Mouse (Mus musculus) liver, embryonic 13.5 days (tissue): ENCODE data around the gene Gtf3c6. TPM values are rescaled to one million over a fixed set of nuclear protein-coding genes. Genes with fewer than 3 reads are reported as not detected.

Experiments used
- ATAC-seq: fragments of 200-750 bp; cut with Nextera tagmentation; 2 replicates; pipeline ENCODE4 v1.8.0; 2017; ENCODE audit warnings: low read depth, mild to moderate bottlenecking, moderate number of reproducible peaks, moderate library complexity
- DNase-seq: peaks from one replicate; pipeline ENCODE4 v3.0.0; 2022
- H3K27ac ChIP-seq: fragments of 300-500 bp; sonication (generic); 2 replicates; pipeline ENCODE4 v1.5.1; 2015; ENCODE audit warnings: moderate library complexity, mild to moderate bottlenecking, inconsistent platforms
- H3K27me3 ChIP-seq: fragments of 300-500 bp; sonication (generic); 2 replicates; pipeline ENCODE4 v1.6.1; 2015; ENCODE audit warnings: mild to moderate bottlenecking, inconsistent platforms
- H3K36me3 ChIP-seq: fragments of 300-500 bp; sonication (generic); 2 replicates; pipeline ENCODE4 v1.6.1; 2015; ENCODE audit warnings: mild to moderate bottlenecking, inconsistent platforms
- H3K4me1 ChIP-seq: fragments of 300-500 bp; sonication (generic); replicated peaks from 2 replicates; pipeline ENCODE4 v1.6.1; 2015; ENCODE audit warnings: inconsistent platforms
- H3K4me2 ChIP-seq: fragments of 300-500 bp; sonication (generic); 2 replicates; pipeline ENCODE4 v1.6.1; 2015; ENCODE audit warnings: inconsistent platforms, mild to moderate bottlenecking, moderate library complexity
- H3K4me3 ChIP-seq: fragments of 300-500 bp; sonication (generic); replicated peaks from 2 replicates; pipeline ENCODE4 v1.5.1; 2015; ENCODE audit warnings: mild to moderate bottlenecking, inconsistent platforms
- H3K9ac ChIP-seq: fragments of 300-500 bp; sonication (generic); 2 replicates; pipeline ENCODE4 v1.6.1; 2015; ENCODE audit warnings: mild to moderate bottlenecking, inconsistent platforms
- H3K9me3 ChIP-seq: fragments of 300-500 bp; sonication (generic); replicated peaks from 2 replicates; pipeline ENCODE4 v1.6.1; 2016; ENCODE audit warnings: inconsistent platforms
- WGBS: fragments of 180-500 bp; shearing (Covaris S2); methylation state at CpG from one replicate; pipeline ENCODE4 v1.1.7; 2015; ENCODE audit not compliant: insufficient replicate concordance; 5-methylcytosine and 5-hydroxymethylcytosine counted together
- polyA plus RNA-seq: library from polyadenylated mRNA; unstranded; fragments of >200 nt; fragmentation: Nextera tagmentation; extraction: Ambion mirVana; gene quantifications from 2 replicates; pipeline ENCODE4 v1.2.1, GENCODE M21; 2015

Gene Gtf3c6
- polyA plus RNA-seq, 1 experiment from 2014 or later, result 48.5 TPM

DNA sequence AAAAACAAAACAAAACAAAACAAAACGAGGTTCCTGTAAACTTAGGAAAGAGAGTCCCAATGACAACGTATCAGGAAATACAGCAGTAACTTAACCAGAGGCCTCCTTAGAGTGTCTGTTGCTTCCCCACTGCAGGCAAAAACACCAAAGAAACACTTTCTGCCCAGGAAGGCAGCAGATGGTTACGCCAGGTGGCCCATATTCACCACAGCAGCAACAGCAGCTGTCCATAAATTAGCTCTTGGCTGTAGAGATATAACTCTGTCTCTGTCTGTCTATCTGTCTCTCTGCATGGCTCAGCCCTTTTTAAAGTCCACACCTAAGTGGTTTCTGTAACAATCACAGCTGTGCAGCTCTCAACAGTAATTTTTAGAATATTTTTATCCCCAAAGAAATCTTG lies 39.0 kb downstream of the Gtf3c6 start:
- H3K9me3 ChIP-seq, result peaks cover 11% of the 10 kb centered on the region; the same call in 1 of the 2 replicates
- DNase-seq (no peak), ATAC-seq (no peak)
- no peak overlapping the region for H3K27ac ChIP-seq
- H3K9ac ChIP-seq, result no peak overlapping the region
- H3K4me3 ChIP-seq, result no peak overlapping the region
- H3K4me2 ChIP-seq, result no peak overlapping the region
- peaks cover 30% of the 10 kb centered on the region for H3K36me3 ChIP-seq
- no peaks in the 10 kb centered on the region for H3K27me3 ChIP-seq
- H3K4me1 ChIP-seq, result no peaks in the 10 kb centered on the region
- 60% methylated on average over 3 of the region's 3 CpGs for WGBS

DNA sequence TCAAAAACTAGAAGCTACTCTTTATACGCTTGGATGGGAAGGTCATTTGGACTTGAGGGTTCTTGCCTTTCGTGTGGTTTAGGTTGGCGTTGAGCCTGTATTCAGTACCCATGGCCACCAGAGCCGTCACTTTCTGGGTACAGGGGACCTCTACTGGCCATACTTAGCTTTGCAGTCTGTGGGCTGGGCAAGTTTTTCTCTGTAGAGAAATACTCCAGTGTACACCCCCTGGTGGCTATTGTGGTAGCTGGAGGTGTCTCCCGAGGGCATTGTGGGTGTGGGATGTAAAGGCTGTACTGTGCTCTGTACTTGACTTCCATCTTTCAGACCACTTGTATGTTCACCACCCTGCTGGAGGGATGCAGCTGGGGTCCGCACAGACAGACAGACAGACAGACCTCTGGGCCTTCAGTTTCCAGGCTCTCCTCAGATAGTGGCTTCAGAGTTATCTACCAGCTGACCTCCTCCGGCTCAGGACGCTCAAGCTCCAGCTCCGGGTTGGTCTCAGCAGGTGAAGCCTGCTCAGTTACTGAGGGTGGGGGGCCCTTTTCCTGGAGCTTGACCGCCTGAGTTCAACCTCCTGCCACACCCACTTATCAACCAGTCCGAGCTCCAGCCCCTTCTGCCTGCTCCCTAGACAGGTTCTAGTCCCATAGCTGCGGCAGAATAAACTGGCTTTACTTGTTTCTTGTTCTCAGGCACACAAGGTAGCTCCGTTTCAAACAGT lies 45.3 kb downstream of the Gtf3c6 start:
- no peaks in the 10 kb centered on the region for H3K27me3 ChIP-seq
- H3K4me1 ChIP-seq, result no peaks in the 10 kb centered on the region
- H3K4me2 ChIP-seq, result 0 out of 2 replicates have a peak overlapping the region, but pooled peaks have one; percentile 4
- no peak overlapping the region for H3K9ac ChIP-seq
- WGBS, result 27% methylated on average over 13 of the region's 13 CpGs
- no peak overlapping the region for H3K27ac ChIP-seq
- no peaks in the 10 kb centered on the region for H3K9me3 ChIP-seq
- H3K36me3 ChIP-seq, result no peaks in the 10 kb centered on the region
- DNase-seq (peak; percentile 84), ATAC-seq (peak; percentile 84)
- no peak overlapping the region for H3K4me3 ChIP-seq

Other genes with a start within 250 kb of the Gtf3c6 start
- 0.54 and 0.56 TPM in 2 replicates for gene Mfsd4b1, start 232.8 kb downstream of the Gtf3c6 start, polyA plus RNA-seq
- 75.1 and 80.8 TPM in 2 replicates for gene Slc16a10, start 115.8 kb downstream of the Gtf3c6 start, polyA plus RNA-seq
- gene Rpf2, start 11.1 kb downstream of the Gtf3c6 start, polyA plus RNA-seq, result 61.4 and 74.1 TPM in 2 replicates
- gene Amd1, start 44.1 kb upstream of the Gtf3c6 start, polyA plus RNA-seq, result 58.0 and 79.3 TPM in 2 replicates
- gene Cdk19, start 81.5 kb upstream of the Gtf3c6 start, polyA plus RNA-seq, result 2.6 and 3.0 TPM in 2 replicates